Mouse (Mus musculus) heart, postnatal 0 days (tissue): Measurements from ENCODE around the gene Rbp4.

Experiments
- CTCF ChIP-seq: IDR thresholded peaks from 2 replicates; pipeline ENCODE4 v1.5.1; 2016; ENCODE audit warnings: antibody characterized with exemption, control low read depth, low read depth
- EP300 ChIP-seq: IDR thresholded peaks from 2 replicates; pipeline ENCODE4 v1.6.1; 2016; ENCODE audit warnings: antibody characterized with exemption, low read depth

DNA sequence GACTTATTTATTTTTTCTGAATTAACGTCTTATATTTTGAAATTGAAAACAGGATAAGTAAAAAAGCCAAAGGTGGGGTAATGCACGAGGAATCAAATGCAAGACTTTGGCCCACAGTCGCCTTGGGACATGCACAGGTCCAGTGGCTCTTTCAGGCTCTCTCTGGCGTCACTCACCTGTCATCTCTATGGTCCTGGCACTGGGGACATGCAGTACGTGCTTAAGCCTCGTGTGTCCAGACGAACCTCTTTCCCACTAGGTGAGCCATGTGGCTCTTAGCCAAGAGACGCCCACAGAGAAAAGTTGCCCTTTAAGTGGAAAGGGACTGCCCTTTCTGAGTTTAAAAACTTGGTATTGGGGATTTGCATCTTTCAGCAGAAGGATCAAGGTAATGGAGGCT, 35.7 kb downstream of the Rbp4 start:
- TF ChIP-seq CTCF (no peak), EP300 (no peak)
